Mouse (Mus musculus) hindbrain, postnatal 0 days (tissue): ENCODE measurements at regions not wholly inside any gene's neighbourhood (a gene's known extent, or its start where the extent isn't known, plus 50 kb on each side); places are given as distances from the start of the nearest gene placed in this dataset.

ENCODE experiments used
- ATAC-seq: fragments of 200-750 bp; cut with Nextera tagmentation; 2 replicates; pipeline ENCODE4 v1.8.0; 2017; ENCODE audit warnings: mild to moderate bottlenecking, moderate TSS enrichment, moderate library complexity
- DNase-seq: peaks from one replicate; pipeline ENCODE4 v3.0.0-alpha.2; 2015; ENCODE audit warnings: low spot score
- H3K27ac ChIP-seq: fragments of 300-500 bp; sonication (generic); 2 replicates; pipeline ENCODE4 v1.5.1; 2014; ENCODE audit warnings: mild to moderate bottlenecking
- H3K27me3 ChIP-seq: fragments of 300-500 bp; sonication (generic); 2 replicates; pipeline ENCODE4 v1.6.1; 2014; ENCODE audit warnings: low read length, mixed read lengths; ENCODE audit not compliant: insufficient read depth
- H3K36me3 ChIP-seq: fragments of 300-500 bp; sonication (generic); 2 replicates; pipeline ENCODE4 v1.6.1; 2014; ENCODE audit warnings: low read length, mixed read lengths; ENCODE audit not compliant: insufficient read depth
- H3K4me1 ChIP-seq: fragments of 300-500 bp; sonication (generic); 2 replicates; pipeline ENCODE4 v1.6.1; 2014; ENCODE audit warnings: antibody characterized with exemption, low read length, mixed read lengths; ENCODE audit not compliant: insufficient read depth
- H3K4me2 ChIP-seq: fragments of 300-500 bp; sonication (generic); 2 replicates; pipeline ENCODE4 v1.6.1; 2014; ENCODE audit warnings: low read depth, mild to moderate bottlenecking, low read length, moderate library complexity, mixed read lengths
- H3K4me3 ChIP-seq: fragments of 300-500 bp; sonication (generic); 2 replicates; pipeline ENCODE4 v1.5.1; 2014; ENCODE audit warnings: low read length
- H3K9ac ChIP-seq: fragments of 300-500 bp; sonication (generic); replicated peaks from 2 replicates; pipeline ENCODE4 v1.6.1; 2014; ENCODE audit warnings: mild to moderate bottlenecking, low read length, moderate library complexity, mixed read lengths
- H3K9me3 ChIP-seq: fragments of 300-500 bp; sonication (generic); 2 replicates; pipeline ENCODE4 v1.6.1; 2016; ENCODE audit warnings: low read length, mixed read lengths
- CTCF ChIP-seq: IDR thresholded peaks from 2 replicates; pipeline ENCODE4 v1.5.1; 2016; ENCODE audit warnings: antibody characterized with exemption, control low read depth, low read depth
- WGBS: fragments of 180-500 bp; shearing (Covaris S2); extraction: QIAGEN DNeasy Blood & Tissue Kit; methylation state at CpG from one replicate; pipeline ENCODE4 v1.1.7; 2014; 5-methylcytosine and 5-hydroxymethylcytosine counted together

GRCm38 (mm10) chr6:112097699-112098098 is 175.9 kb upstream of the Lmcd1 start:
- no peak for TF ChIP-seq CTCF

GRCm38 (mm10) chr6:112108651-112109050 is 164.9 kb upstream of the Lmcd1 start:
- no peaks in the 10 kb centered on the region for H3K36me3 ChIP-seq
- no peaks in the 10 kb centered on the region for H3K27me3 ChIP-seq
- 52% methylated on average over 13 of the region's 13 CpGs for WGBS
- no peak overlapping the region for H3K4me3 ChIP-seq
- 0 out of 2 replicates have a peak, but pooled peaks cover 5% of the 10 kb centered on the region for H3K4me1 ChIP-seq
- H3K9ac ChIP-seq, result no peak overlapping the region
- 0 out of 2 replicates have a peak overlapping the region, but pooled peaks have one; percentile 24 for H3K4me2 ChIP-seq
- no peak overlapping the region for H3K27ac ChIP-seq
- ATAC-seq (peak; percentile 32; the same call in 1 of the 2 replicates), DNase-seq (peak; percentile 72)
- no peak for TF ChIP-seq CTCF
- H3K9me3 ChIP-seq, result no peaks in the 10 kb centered on the region

More at GRCm38 (mm10) chr6:112097699-112098098, 175.9 kb upstream of the Lmcd1 start:
- Histone ChIP-seq H3K4me2 (no peak overlapping the region), H3K27me3 (no peaks in the 10 kb centered on the region), H3K36me3 (no peaks in the 10 kb centered on the region), H3K9me3 (no peaks in the 10 kb centered on the region), H3K9ac (no peak overlapping the region), H3K4me3 (no peak overlapping the region), H3K4me1 (no peaks in the 10 kb centered on the region), H3K27ac (no peak overlapping the region)
- ATAC-seq (no peak), DNase-seq (no peak)
- whole genome bisulfite sequencing, result 74% methylated on average over 3 of the region's 3 CpGs

- Histone ChIP-seq H3K9ac (no peak overlapping the region), H3K27ac (no peak overlapping the region), H3K4me3 (no peak overlapping the region), H3K4me1 (no peaks in the 10 kb centered on the region), H3K4me2 (no peak overlapping the region), H3K9me3 (no peaks in the 10 kb centered on the region), H3K36me3 (no peaks in the 10 kb centered on the region), H3K27me3 (no peaks in the 10 kb centered on the region)
- TF ChIP-seq CTCF, result peak; percentile 44
- no peak for ATAC-seq
- peak; percentile 23 for DNase-seq
- 41% methylated on average over 2 of the region's 2 CpGs for WGBS
These were observed 154.4 kb upstream of the Lmcd1 start for GRCm38 (mm10) chr6:112119180-112119579.

GRCm38 (mm10) chr6:112133522-112133921 is 140.0 kb upstream of the Lmcd1 start:
- 26% methylated on average over 3 of the region's 3 CpGs for WGBS
- Histone ChIP-seq H3K9me3 (no peaks in the 10 kb centered on the region), H3K27me3 (no peaks in the 10 kb centered on the region), H3K9ac (no peak overlapping the region), H3K4me3 (no peak overlapping the region), H3K4me1 (no peaks in the 10 kb centered on the region), H3K4me2 (no peak overlapping the region), H3K36me3 (no peaks in the 10 kb centered on the region), H3K27ac (no peak overlapping the region)
- peak; percentile 47 for DNase-seq
- peak; percentile 66 for TF ChIP-seq CTCF
- no peak for ATAC-seq

- Histone ChIP-seq H3K27ac (no peak overlapping the region), H3K4me2 (no peak overlapping the region), H3K9me3 (no peaks in the 10 kb centered on the region), H3K36me3 (no peaks in the 10 kb centered on the region), H3K4me1 (no peaks in the 10 kb centered on the region), H3K27me3 (no peaks in the 10 kb centered on the region), H3K4me3 (no peak overlapping the region), H3K9ac (no peak overlapping the region)
- DNase-seq (peak; percentile 32), ATAC-seq (no peak)
- TF ChIP-seq CTCF, result no peak
- WGBS, result 39% methylated on average over 10 of the region's 10 CpGs
These were observed 120.8 kb upstream of the Lmcd1 start for GRCm38 (mm10) chr6:112152535-112153364.

GRCm38 (mm10) chr6:112167487-112167886 is 106.1 kb upstream of the Lmcd1 start:
- no peaks in the 10 kb centered on the region for H3K9me3 ChIP-seq
- ATAC-seq (no peak), DNase-seq (peak; percentile 12)
- H3K27ac ChIP-seq, result no peak overlapping the region
- TF ChIP-seq CTCF, result no peak
- no peak overlapping the region for H3K4me2 ChIP-seq
- 43% methylated on average over 3 of the region's 3 CpGs for WGBS
- no peaks in the 10 kb centered on the region for H3K36me3 ChIP-seq
- H3K9ac ChIP-seq, result no peak overlapping the region
- no peaks in the 10 kb centered on the region for H3K27me3 ChIP-seq
- no peak overlapping the region for H3K4me3 ChIP-seq
- no peaks in the 10 kb centered on the region for H3K4me1 ChIP-seq

- 41% methylated on average over 2 of the region's 2 CpGs for WGBS
- H3K4me2 ChIP-seq, result no peak overlapping the region
- no peak for TF ChIP-seq CTCF
- H3K4me1 ChIP-seq, result no peaks in the 10 kb centered on the region
- no peak overlapping the region for H3K4me3 ChIP-seq
- no peaks in the 10 kb centered on the region for H3K36me3 ChIP-seq
- DNase-seq (no peak), ATAC-seq (no peak)
- no peaks in the 10 kb centered on the region for H3K9me3 ChIP-seq
- no peak overlapping the region for H3K9ac ChIP-seq
- no peak overlapping the region for H3K27ac ChIP-seq
- H3K27me3 ChIP-seq, result no peaks in the 10 kb centered on the region
These were observed 97.2 kb upstream of the Lmcd1 start for GRCm38 (mm10) chr6:112176344-112176743.
